Mouse (Mus musculus): ENCODE measurements around the gene E030030I06Rik.
"Not testable (repeated sequence)": the region's sequence is repeated elsewhere in the genome, so short reads cannot be mapped to it uniquely, and the experiment has no call there.

DNA sequence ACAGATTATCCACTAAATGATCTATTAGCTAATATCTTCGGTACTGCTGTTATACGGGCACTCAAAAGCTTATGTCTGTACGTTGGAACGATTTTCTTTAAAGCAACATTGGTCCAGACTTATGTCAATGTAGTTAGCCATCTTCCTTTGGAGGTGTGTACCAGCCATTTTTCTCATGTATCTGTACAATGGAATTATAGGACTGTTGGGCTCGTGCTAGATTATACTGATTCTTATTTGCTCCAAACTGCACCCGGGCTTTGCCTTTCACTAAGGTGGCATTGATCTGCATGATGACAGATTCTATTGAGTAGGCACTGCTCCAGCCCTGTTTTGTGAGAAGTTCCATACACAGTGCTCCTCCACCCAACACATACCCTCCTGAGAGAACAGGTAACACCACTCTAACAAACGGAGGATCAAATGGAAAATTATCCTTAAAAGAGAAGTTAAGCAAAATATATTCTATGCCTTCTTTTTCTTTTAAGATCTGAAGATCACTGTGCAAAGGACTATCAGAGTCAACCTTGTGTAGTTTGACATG lies 4.1 kb upstream of the E030030I06Rik start:
- not testable (repeated sequence) for TF ChIP-seq CTCF (IDR thresholded peaks at IDR 0.05; ENCODE audit: low read depth, low read length); GATA1 (IDR thresholded peaks at IDR 0.05; ENCODE audit: borderline replicate concordance, low read length); POLR2AphosphoS5 (IDR thresholded peaks at IDR 0.05; ENCODE audit: insufficient replicate concordance, low read depth, low read length); TAL1 (conservative IDR thresholded peaks at IDR 0.05; ENCODE audit: low read depth, low read length)
